Mouse (Mus musculus) brown adipose tissue, adult 24 weeks (tissue): ENCODE data around the gene Olfr1493-ps1. TPM values are rescaled to one million over a fixed set of nuclear protein-coding genes. Genes with fewer than 3 reads are reported as not detected.

Experiments
- H3K27ac ChIP-seq: fragments of 200-500 bp; replicated peaks from 2 replicates; pipeline ENCODE4 v1.5.1; 2012; ENCODE audit warnings: low read depth, mild to moderate bottlenecking, low read length
- H3K4me1 ChIP-seq: fragments of 200-500 bp; 2 replicates; pipeline ENCODE4 v1.6.1; 2012; ENCODE audit warnings: low read length, mixed read lengths; ENCODE audit not compliant: control insufficient read depth, insufficient read depth, insufficient read length
- H3K4me3 ChIP-seq: fragments of 200-500 bp; 2 replicates; pipeline ENCODE4 v1.5.1; 2012; ENCODE audit warnings: low read depth, mild to moderate bottlenecking, low read length, moderate library complexity; ENCODE audit not compliant: insufficient read depth
- polyA plus RNA-seq: library from polyadenylated mRNA; stranded (reverse); fragments of >200 nt; gene quantifications from 2 replicates; pipeline ENCODE4 v1.2.4, GENCODE M21; 2012; ENCODE audit not compliant: missing spikeins, insufficient read depth, insufficient read length

Gene Olfr1493-ps1
- not detected in 2 replicates for polyA plus RNA-seq

- Histone ChIP-seq H3K27ac (no peak within 1 kb of the TSS), H3K4me3 (no peak within 1 kb of the TSS), H3K4me1 (no peaks in the 10 kb centered on the region)
Measured at GRCm38 (mm10) chr19:13722978-13723377, at the start of gene Olfr1493-ps1. TSS of gene Olfr1493-ps1 (plus strand) at chr19:13723278.

- Histone ChIP-seq H3K4me1 (no peaks in the 10 kb centered on the region), H3K27ac (no peak within 1 kb of the TSS), H3K4me3 (no peak within 1 kb of the TSS)
Measured at GRCm38 (mm10) chr19:13696968-13697367, 26.1 kb upstream of the Olfr1493-ps1 start, which contains the start of gene Olfr1491. TSS of gene Olfr1491 (plus strand) at chr19:13697268.

- Histone ChIP-seq H3K4me1 (no peaks in the 10 kb centered on the region), H3K4me3 (no peak within 1 kb of the TSS), H3K27ac (no peak within 1 kb of the TSS)
Measured at GRCm38 (mm10) chr19:13739428-13739827, 16.4 kb downstream of the Olfr1493-ps1 start, which contains the start of gene Olfr1494. TSS of gene Olfr1494 (plus strand) at chr19:13739728.

- H3K27ac ChIP-seq = no peak overlapping the region
- no peaks in the 10 kb centered on the region for H3K4me1 ChIP-seq
Measured at GRCm38 (mm10) chr19:13749366-13749765, 26.3 kb downstream of the Olfr1493-ps1 start.

GRCm38 (mm10) chr19:13764306-13764705 lies 41.2 kb downstream of the Olfr1493-ps1 start, which contains the start of gene Olfr1495:
TSS of gene Olfr1495 (plus strand) at chr19:13764606.
- Histone ChIP-seq H3K4me3 (no peak within 1 kb of the TSS), H3K27ac (no peak within 1 kb of the TSS), H3K4me1 (no peaks in the 10 kb centered on the region)

More at GRCm38 (mm10) chr19:13749366-13749765, 26.3 kb downstream of the Olfr1493-ps1 start:
- no peak overlapping the region for H3K4me3 ChIP-seq

GRCm38 (mm10) chr19:13768565-13769276 lies 45.6 kb downstream of the Olfr1493-ps1 start:
- H3K27ac ChIP-seq = no peak overlapping the region
- no peaks in the 10 kb centered on the region for H3K4me1 ChIP-seq
- H3K4me3 ChIP-seq = no peak overlapping the region

GRCm38 (mm10) chr19:13777578-13777977 lies 54.5 kb downstream of the Olfr1493-ps1 start, which contains the start of gene Olfr1496:
TSS of gene Olfr1496 (plus strand) at chr19:13777878.
- Histone ChIP-seq H3K27ac (no peak within 1 kb of the TSS), H3K4me1 (no peaks in the 10 kb centered on the region), H3K4me3 (no peak within 1 kb of the TSS)

Other genes with a start within 250 kb of the Olfr1493-ps1 start
- not detected in 2 replicates for gene Olfr1475, start 243.1 kb upstream of the Olfr1493-ps1 start, polyA plus RNA-seq
- not detected in 2 replicates for gene Olfr1477, start 222.7 kb upstream of the Olfr1493-ps1 start, polyA plus RNA-seq
- not detected in 2 replicates for gene Olfr1480, start 195.4 kb upstream of the Olfr1493-ps1 start, polyA plus RNA-seq
- not detected in 2 replicates for gene Olfr1484, start 139.8 kb upstream of the Olfr1493-ps1 start, polyA plus RNA-seq
- not detected in 2 replicates for gene Olfr1487, start 105.9 kb upstream of the Olfr1493-ps1 start, polyA plus RNA-seq
- gene Olfr1489, start 91.7 kb upstream of the Olfr1493-ps1 start, polyA plus RNA-seq = 0.08 TPM in 1 of 2 replicates, not detected in the other
- gene Olfr1490, start 72.2 kb upstream of the Olfr1493-ps1 start, polyA plus RNA-seq = not detected in 2 replicates
- not detected in 2 replicates for gene Olfr1491, start 26.0 kb upstream of the Olfr1493-ps1 start, polyA plus RNA-seq
- gene Olfr1494, start 16.4 kb downstream of the Olfr1493-ps1 start, polyA plus RNA-seq = not detected in 2 replicates
- gene Olfr1495, start 41.3 kb downstream of the Olfr1493-ps1 start, polyA plus RNA-seq = not detected in 2 replicates
- not detected in 2 replicates for gene Olfr1496, start 54.6 kb downstream of the Olfr1493-ps1 start, polyA plus RNA-seq
- not detected in 2 replicates for gene Olfr1497, start 74.9 kb downstream of the Olfr1493-ps1 start, polyA plus RNA-seq
- not detected in 2 replicates for gene Olfr1499, start 96.2 kb downstream of the Olfr1493-ps1 start, polyA plus RNA-seq
- gene Olfr1500, start 107.2 kb downstream of the Olfr1493-ps1 start, polyA plus RNA-seq = not detected in 2 replicates
- not detected in 2 replicates for gene Olfr1501, start 127.4 kb downstream of the Olfr1493-ps1 start, polyA plus RNA-seq
- gene Olfr1502, start 138.5 kb downstream of the Olfr1493-ps1 start, polyA plus RNA-seq = not detected in 2 replicates
- gene Olfr1504, start 174.7 kb downstream of the Olfr1493-ps1 start, polyA plus RNA-seq = not detected in 2 replicates
- not detected in 2 replicates for gene Olfr1505, start 190.3 kb downstream of the Olfr1493-ps1 start, polyA plus RNA-seq